ENCODE assay signal across 25 mouse cellular contexts in genomic region chr9:101107386-101107785, GRCm38 (mm10). TPM values are rescaled to one million over a fixed set of nuclear protein-coding genes. Genes with fewer than 3 reads are reported as not detected.
DNase-seq lines count a peak whose midpoint lies in the region; ATAC-seq lines count a peak whose summit lies in the region.
"Had no signal": no experiment of that assay in that cellular context is flagged by ENCODE, and none has a peak within 500 bp of the region (broad histone marks: within the 10 kb centered on the region; RNA-seq: fewer than 3 reads in every experiment).

No protein-coding gene starts in this region.

- intact Hi-C loops in heart, postnatal 14 days (cut with DNase I): no loop called here

- no peaks in the 10 kb centered on the region for H3K27me3 ChIP-seq in heart, embryonic 15.5 days
- H3K27me3 ChIP-seq: CH12.LX; embryonic facial prominence, embryonic 15.5 days; limb, embryonic 12.5 days; liver, embryonic 12.5 days; megakaryocyte, embryonic 14.5 days had no signal

- H3K4me1 ChIP-seq in heart, embryonic 15.5 days (replicated peaks): peaks cover 25% of the 10 kb centered on the region
- H3K4me1 ChIP-seq: embryonic facial prominence, embryonic 15.5 days; forebrain, embryonic 10.5 days; hindbrain, embryonic 10.5 days; limb, embryonic 12.5 days; liver, embryonic 12.5 days had no signal

- H3K36me3 ChIP-seq in heart, embryonic 15.5 days: peaks cover 39% of the 10 kb centered on the region

- H3K4me2 ChIP-seq in heart, embryonic 15.5 days: no peak overlapping the region
- H3K4me2 ChIP-seq: embryonic facial prominence, embryonic 15.5 days; limb, embryonic 12.5 days; liver, embryonic 12.5 days had no signal

- peak; percentile 43 for DNase-seq in cerebellum, adult 11-12 months
- no peak for DNase-seq in cerebellum, postnatal 4 days (ENCODE audit: low spot score in 2 of 2)
- DNase-seq in heart, postnatal 14 days: no peak
- peak; percentile 45 for DNase-seq in adrenal gland, postnatal 10 days
- DNase-seq in cerebellum, adult 9-11 months: peak; percentile 52
- DNase-seq in thymus, postnatal 25 days: no peak
- DNase-seq: embryo, embryonic 11 days; forebrain, postnatal 0 days; heart, adult 18-20 months; lung, adult 2 months; midbrain, embryonic 14.5 days; right cerebral cortex, postnatal 4 days had no signal

- WGBS in heart, embryonic 15.5 days: 47% methylated on average over 3 of the region's 3 CpGs

- no peak overlapping the region for H3K4me3 ChIP-seq in heart, embryonic 15.5 days
- H3K4me3 ChIP-seq: embryonic facial prominence, embryonic 15.5 days; forebrain, embryonic 10.5 days; hindbrain, embryonic 10.5 days; limb, embryonic 12.5 days; liver, embryonic 12.5 days; megakaryocyte, embryonic 14.5 days had no signal

- no peak; the same call in 1 of the 2 replicates for ATAC-seq in heart, embryonic 15.5 days (replicated peaks; ENCODE audit: insufficient number of reproducible peaks, insufficient read depth, low FRiP score, low read depth)
- ATAC-seq in CD4-positive, CD25-positive, alpha-beta regulatory T cell, adult 4 months: no peak
- ATAC-seq: forebrain, postnatal 0 days; hindbrain, postnatal 0 days; intestine, postnatal 0 days; liver, embryonic 12.5 days had no signal

- H3K9ac ChIP-seq in heart, embryonic 15.5 days: no peak overlapping the region
- H3K9ac ChIP-seq: embryonic facial prominence, embryonic 15.5 days; forebrain, postnatal 0 days; limb, embryonic 12.5 days; liver, embryonic 12.5 days had no signal

- H3K9me3 ChIP-seq in heart, embryonic 15.5 days (replicated peaks): no peaks in the 10 kb centered on the region
- H3K9me3 ChIP-seq: embryonic facial prominence, embryonic 15.5 days; forebrain, embryonic 10.5 days; hindbrain, embryonic 10.5 days; limb, embryonic 12.5 days; liver, embryonic 12.5 days; megakaryocyte, embryonic 14.5 days had no signal

- H3K27ac ChIP-seq in heart, embryonic 15.5 days: peak overlapping the region; percentile 48
- H3K27ac ChIP-seq: embryonic facial prominence, embryonic 15.5 days; forebrain, embryonic 10.5 days; hindbrain, embryonic 10.5 days; hindbrain, postnatal 0 days; kidney, postnatal 0 days; limb, embryonic 12.5 days; liver, embryonic 12.5 days; stomach, postnatal 0 days had no signal

RNA-seq across cellular contexts. Expression of gene Msl2, which starts 33.5 kb away (rescaled TPM):
- 3.4 and 3.6 TPM in 2 replicates for polyA plus RNA-seq in heart, embryonic 15.5 days (2015; fragmentation: Nextera tagmentation; extraction: Ambion mirVana)
- total RNA-seq in heart, postnatal 14 days (2021): 10 to 100 TPM; 33.6 to 34.1 TPM
- 10 to 100 TPM; 44.4 to 47.7 TPM for total RNA-seq in adrenal gland, postnatal 10 days (2021)
- 10 to 100 TPM in 1 of 2 experiments, 1 to 10 TPM in 1; 8.2 to 12.9 TPM for polyA plus RNA-seq in CD4-positive, CD25-positive, alpha-beta regulatory T cell, adult 4 months (2017; shearing (Covaris generic))

Comparison
In these comparisons a context has a peak if more than half of its experiments do, and no peak if none do; other contexts are left out.
1. DNase-seq: peak in cerebellum, adult 11-12 months (single experiment), adrenal gland, postnatal 10 days (single experiment) and cerebellum, adult 9-11 months (single experiment); none in cerebellum, postnatal 4 days (0 of 2), heart, postnatal 14 days (0 of 2) and thymus, postnatal 25 days (single experiment).